Mouse (Mus musculus) lung, postnatal 0 days (tissue): Measurements from ENCODE around the gene Soga1. TPM values are rescaled to one million over a fixed set of nuclear protein-coding genes. Genes with fewer than 3 reads are reported as not detected.
A peak's percentile ranks its signal among the peaks of the same experiment; 100 is the strongest.

Experiments used
- ATAC-seq: fragments of 200-750 bp; cut with Nextera tagmentation; 2 replicates; pipeline ENCODE4 v1.8.0; 2017; ENCODE audit warnings: moderate library complexity
- DNase-seq: peaks from one replicate; pipeline ENCODE4 v3.0.0-alpha.2; 2016; ENCODE audit warnings: low spot score
- H3K27ac ChIP-seq: fragments of 300-500 bp; sonication (generic); 2 replicates; pipeline ENCODE4 v1.5.1; 2014; ENCODE audit warnings: antibody characterized with exemption, mild to moderate bottlenecking, low read length, mixed read lengths
- H3K27me3 ChIP-seq: fragments of 300-500 bp; sonication (generic); replicated peaks from 2 replicates; pipeline ENCODE4 v1.6.1; 2014; ENCODE audit warnings: low read length, mixed read lengths; ENCODE audit not compliant: insufficient read depth
- H3K36me3 ChIP-seq: fragments of 300-500 bp; sonication (generic); 2 replicates; pipeline ENCODE4 v1.6.1; 2014; ENCODE audit warnings: low read length, mixed read lengths; ENCODE audit not compliant: insufficient read depth
- H3K4me1 ChIP-seq: fragments of 300-500 bp; sonication (generic); 2 replicates; pipeline ENCODE4 v1.6.1; 2014; ENCODE audit warnings: antibody characterized with exemption, low read depth, low read length, mixed read lengths; ENCODE audit not compliant: insufficient read depth
- H3K4me2 ChIP-seq: fragments of 300-500 bp; sonication (generic); replicated peaks from 2 replicates; pipeline ENCODE4 v1.6.1; 2014; ENCODE audit warnings: low read depth, mild to moderate bottlenecking, low read length, moderate library complexity, mixed read lengths
- H3K4me3 ChIP-seq: fragments of 300-500 bp; sonication (generic); 2 replicates; pipeline ENCODE4 v1.5.1; 2014; ENCODE audit warnings: low read depth, low read length
- H3K9ac ChIP-seq: fragments of 300-500 bp; sonication (generic); replicated peaks from 2 replicates; pipeline ENCODE4 v1.6.1; 2014; ENCODE audit warnings: low read depth, mild to moderate bottlenecking
- H3K9me3 ChIP-seq: fragments of 300-500 bp; sonication (generic); 2 replicates; pipeline ENCODE4 v1.6.1; 2016; ENCODE audit warnings: low read length, mixed read lengths
- CTCF ChIP-seq: IDR thresholded peaks from 2 replicates; pipeline ENCODE4 v1.5.1; 2016; ENCODE audit warnings: antibody characterized with exemption, mild to moderate bottlenecking
- EP300 ChIP-seq: IDR thresholded peaks from 2 replicates; pipeline ENCODE4 v1.6.1; 2016; ENCODE audit warnings: antibody characterized with exemption, mild to moderate bottlenecking, control low read depth
- WGBS: fragments of 180-500 bp; shearing (Covaris S2); extraction: QIAGEN DNeasy Blood & Tissue Kit; methylation state at CpG from one replicate; pipeline ENCODE4 v1.1.7; 2014; 5-methylcytosine and 5-hydroxymethylcytosine counted together
- polyA plus RNA-seq: library from polyadenylated mRNA; unstranded; fragments of >200 nt; fragmentation: Nextera tagmentation; extraction: Ambion mirVana; gene quantifications from 2 replicates; pipeline ENCODE4 v1.2.1, GENCODE M21; 2015

Gene Soga1
- polyA plus RNA-seq, 1 experiment from 2014 or later = 2.5 TPM

DNA sequence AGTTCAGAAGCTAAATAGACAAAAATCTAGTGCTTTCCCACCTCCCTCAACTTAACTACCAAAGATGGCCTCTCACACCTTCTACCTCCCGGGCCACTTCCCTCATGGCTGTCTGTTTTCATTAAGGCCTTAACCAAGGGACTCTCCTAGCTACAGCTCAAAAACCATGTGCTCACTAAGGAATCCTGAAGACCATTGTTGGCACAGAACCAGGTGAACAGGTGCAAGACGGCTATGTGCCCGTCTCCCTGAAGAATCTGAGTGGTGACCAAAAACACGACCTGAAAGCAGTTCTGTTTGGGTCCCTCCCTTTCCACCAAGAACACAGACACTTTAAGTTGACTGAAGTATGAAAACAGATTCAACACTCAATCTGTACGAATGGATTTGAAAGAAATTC is 80.8 kb downstream of the Soga1 start:
- Histone ChIP-seq H3K4me1 (no peaks in the 10 kb centered on the region), H3K27me3 (no peaks in the 10 kb centered on the region), H3K4me3 (no peak overlapping the region), H3K27ac (no peak overlapping the region), H3K36me3 (no peaks in the 10 kb centered on the region), H3K9me3 (no peaks in the 10 kb centered on the region), H3K4me2 (no peak overlapping the region), H3K9ac (no peak overlapping the region)
- TF ChIP-seq CTCF (no peak), EP300 (no peak)
- ATAC-seq = no peak
- 82% methylated on average over 5 of the region's 5 CpGs for whole genome bisulfite sequencing
- DNase-seq = no peak

- Histone ChIP-seq H3K4me3 (no peak overlapping the region), H3K4me1 (no peaks in the 10 kb centered on the region), H3K9ac (no peak overlapping the region), H3K4me2 (no peak overlapping the region), H3K27ac (no peak overlapping the region), H3K27me3 (no peaks in the 10 kb centered on the region), H3K36me3 (no peaks in the 10 kb centered on the region), H3K9me3 (no peaks in the 10 kb centered on the region)
- WGBS = 49% methylated on average over 6 of the region's 6 CpGs
- ATAC-seq (no peak), DNase-seq (peak; percentile 70)
- no peak for TF ChIP-seq EP300
- TF ChIP-seq CTCF = peak; percentile 81
Observed at GRCm38 (mm10) chr2:156996576-156996975, 82.5 kb downstream of the Soga1 start.

DNA sequence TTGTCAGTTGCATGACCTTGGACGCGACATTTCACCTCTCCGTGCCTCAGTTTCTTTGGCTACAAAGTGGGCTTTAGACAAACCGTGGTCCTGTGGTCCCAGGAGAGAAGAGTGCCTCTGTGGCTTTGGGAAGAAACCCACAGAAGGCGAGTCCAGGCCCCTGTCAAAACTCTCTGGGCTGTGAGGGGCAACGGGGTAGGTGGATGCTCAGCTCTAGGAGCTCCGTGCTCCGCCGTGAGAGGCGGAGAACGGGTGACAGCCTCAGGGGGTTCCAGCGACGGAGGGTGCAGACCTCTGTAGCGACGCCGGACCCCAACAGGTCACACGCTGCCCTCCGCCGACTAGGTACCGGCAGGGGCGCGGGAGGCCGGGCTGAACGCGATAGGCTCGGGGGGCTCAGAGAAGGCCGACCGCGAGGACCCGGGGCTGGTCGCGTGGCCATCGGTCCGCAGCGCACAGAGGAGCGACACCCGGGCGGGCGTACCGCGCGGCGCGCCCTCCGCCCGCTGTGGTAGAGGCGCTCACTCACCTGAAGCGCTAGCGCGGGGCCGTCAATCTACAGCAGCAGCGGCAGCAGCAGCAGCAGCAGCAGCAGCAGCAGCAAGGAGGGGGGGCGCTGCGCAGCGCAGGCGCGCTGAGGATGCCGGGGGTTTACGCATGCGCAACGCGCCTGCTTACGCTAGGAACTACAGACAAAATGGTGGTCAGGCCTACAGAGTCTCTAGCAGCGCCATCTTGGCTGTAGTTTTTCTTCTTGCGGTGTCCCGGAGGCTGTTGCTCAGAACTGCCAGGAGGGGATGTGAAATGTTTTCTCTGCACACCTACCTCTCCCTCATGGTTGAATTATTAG is 87.4 kb downstream of the Soga1 start, which contains the start of gene Ndrg3:
Gene Ndrg3, minus strand, starts transcription at position 587 of the 850 bp plus-strand sequence.
- Histone ChIP-seq H3K4me3 (peak within 1 kb of the TSS; percentile 76), H3K4me2 (peak within 1 kb of the TSS; percentile 97), H3K9me3 (no peaks in the 10 kb centered on the region), H3K4me1 (peaks cover 3% of the 10 kb centered on the region; the same call in 1 of the 2 replicates), H3K27me3 (no peaks in the 10 kb centered on the region), H3K36me3 (no peaks in the 10 kb centered on the region), H3K9ac (peak within 1 kb of the TSS; percentile 76), H3K27ac (no peak within 1 kb of the TSS)
- ATAC-seq (peak; percentile 98), DNase-seq (peak; percentile 99)
- TF ChIP-seq EP300 (no peak), CTCF (peak; percentile 56; the same call in 1 of the 2 replicates)
- under 1% methylated on average over 45 of the region's 66 CpGs for WGBS

DNA sequence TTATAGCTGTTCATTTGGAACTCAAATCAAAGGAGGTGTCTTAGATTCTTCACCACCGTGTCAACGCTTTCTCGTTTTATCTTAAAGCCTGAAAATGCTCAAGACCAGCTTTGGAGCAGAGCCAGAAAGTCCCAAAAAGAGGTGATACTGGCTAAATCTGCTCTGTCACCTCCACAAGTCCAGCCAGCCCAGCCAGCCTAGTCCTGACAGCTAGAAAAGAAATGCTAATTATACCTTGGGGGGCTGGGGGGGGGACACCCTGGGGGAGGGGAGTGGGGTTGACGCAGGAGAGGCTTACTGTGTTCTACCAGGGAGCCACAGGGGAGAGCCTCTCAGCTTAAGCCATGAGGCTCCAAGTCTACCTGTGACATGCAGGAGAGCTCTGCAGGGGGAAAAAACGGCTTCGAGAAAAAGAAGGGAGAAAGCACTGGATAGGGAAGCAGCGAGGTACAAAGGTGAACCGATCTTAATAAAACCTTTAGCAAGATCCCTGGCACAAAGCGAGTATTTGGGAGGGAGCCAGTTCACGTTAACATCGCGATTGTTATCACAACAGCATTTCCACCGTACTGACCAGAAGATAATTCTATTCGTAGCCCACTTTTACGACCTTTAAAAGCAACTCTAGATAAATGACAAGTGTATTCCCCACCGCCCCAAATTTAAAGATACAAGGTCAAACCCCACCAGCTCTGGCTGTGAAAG is 88.2 kb downstream of the Soga1 start:
- TF ChIP-seq CTCF (no peak), EP300 (no peak)
- H3K27ac ChIP-seq = no peak overlapping the region
- H3K9me3 ChIP-seq = no peaks in the 10 kb centered on the region
- peaks cover 3% of the 10 kb centered on the region; the same call in 1 of the 2 replicates for H3K4me1 ChIP-seq
- DNase-seq (no peak), ATAC-seq (no peak)
- no peaks in the 10 kb centered on the region for H3K36me3 ChIP-seq
- WGBS = 6% methylated on average over 16 of the region's 16 CpGs
- H3K27me3 ChIP-seq = no peaks in the 10 kb centered on the region
- H3K4me3 ChIP-seq = peak overlapping the region; percentile 76
- peak overlapping the region; percentile 97 for H3K4me2 ChIP-seq
- H3K9ac ChIP-seq = peak overlapping the region; percentile 76; the same call in 1 of the 2 replicates

DNA sequence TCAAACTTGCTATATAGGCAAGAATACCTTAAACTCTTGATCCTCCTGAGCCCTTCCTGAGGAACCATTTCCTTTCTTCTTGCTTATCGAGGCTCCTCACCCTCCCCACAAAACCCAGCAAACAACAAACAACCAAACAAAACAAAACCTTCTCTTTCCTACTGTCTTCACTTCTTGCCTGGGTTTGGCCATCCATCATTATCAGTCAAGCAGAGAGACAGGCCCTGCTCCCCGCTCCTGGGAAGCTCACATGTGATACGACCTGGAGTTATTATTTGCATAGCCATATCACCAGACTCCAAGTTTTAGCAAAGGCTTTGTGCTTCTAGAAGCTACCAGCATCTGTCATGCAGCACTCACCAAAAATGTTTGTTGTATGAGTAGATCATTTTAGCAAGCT is 91.7 kb downstream of the Soga1 start:
- DNase-seq (no peak), ATAC-seq (no peak)
- no peak overlapping the region for H3K27ac ChIP-seq
- H3K4me1 ChIP-seq = peaks cover 3% of the 10 kb centered on the region; the same call in 1 of the 2 replicates
- no peak overlapping the region for H3K4me3 ChIP-seq
- H3K36me3 ChIP-seq = no peaks in the 10 kb centered on the region
- no peak overlapping the region for H3K9ac ChIP-seq
- H3K9me3 ChIP-seq = no peaks in the 10 kb centered on the region
- TF ChIP-seq EP300 (no peak), CTCF (no peak)
- 67% methylated on average over 3 of the region's 3 CpGs for WGBS
- no peak overlapping the region for H3K4me2 ChIP-seq
- no peaks in the 10 kb centered on the region for H3K27me3 ChIP-seq

DNA sequence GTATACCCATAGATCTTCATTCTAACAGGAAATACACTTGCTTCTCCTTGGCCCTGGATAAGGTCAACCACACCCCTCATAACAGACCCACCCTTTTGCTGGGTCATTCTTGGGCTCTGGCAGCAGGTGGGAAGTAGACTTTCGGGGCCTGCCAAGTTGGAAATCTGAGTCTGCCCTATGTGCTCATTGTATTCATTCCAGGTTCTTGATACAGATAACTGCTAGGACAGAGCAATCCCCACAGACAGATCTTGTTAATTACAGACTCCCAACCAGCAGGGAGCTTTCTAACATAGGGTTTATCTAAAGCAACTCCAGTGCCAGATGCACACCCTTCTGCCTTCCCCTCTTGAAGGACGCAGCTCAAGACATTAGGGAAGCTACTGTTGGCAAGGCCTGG is 96.2 kb downstream of the Soga1 start:
- Histone ChIP-seq H3K27ac (0 out of 2 replicates have a peak overlapping the region, but pooled peaks have one; percentile 32), H3K4me3 (no peak overlapping the region), H3K27me3 (no peaks in the 10 kb centered on the region), H3K9me3 (no peaks in the 10 kb centered on the region), H3K36me3 (no peaks in the 10 kb centered on the region), H3K4me2 (no peak overlapping the region), H3K9ac (no peak overlapping the region), H3K4me1 (no peaks in the 10 kb centered on the region)
- DNase-seq (peak; percentile 25), ATAC-seq (peak; percentile 35; the same call in 1 of the 2 replicates)
- TF ChIP-seq EP300 = no peak
- no peak for TF ChIP-seq CTCF
- WGBS = 69% methylated on average over 2 of the region's 2 CpGs
